ENCODE assay signal across 27 mouse cellular contexts in the genomic region with DNA sequence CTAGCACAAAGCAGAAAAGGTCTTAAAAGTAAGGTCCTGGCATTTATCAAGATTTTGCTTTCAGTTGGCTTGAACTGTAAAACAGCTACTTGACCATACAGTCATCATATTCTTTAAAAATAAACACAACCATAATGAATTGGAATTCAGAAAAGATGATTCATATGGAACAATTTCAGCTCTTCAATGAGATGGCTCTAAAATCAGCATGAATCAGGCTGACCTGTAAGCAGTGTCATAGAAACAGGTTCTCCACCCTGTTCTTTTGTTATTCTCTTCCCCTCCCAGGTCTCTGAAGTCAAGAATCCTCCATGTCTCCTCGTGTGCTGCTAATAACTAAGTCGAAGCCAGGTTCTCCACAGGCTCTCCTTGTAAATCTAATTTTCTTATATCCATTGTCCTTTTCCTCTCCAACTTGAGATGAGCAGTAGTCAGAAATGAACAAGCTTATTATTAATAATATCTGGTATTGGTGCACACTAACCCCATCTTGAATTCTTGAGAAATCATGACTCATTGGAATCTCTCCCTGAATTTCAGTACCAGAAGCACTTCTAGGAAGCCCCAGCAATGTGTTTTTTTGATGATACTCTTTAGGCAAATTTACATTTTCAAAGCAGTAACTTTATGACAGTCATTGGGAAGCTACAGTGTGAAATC.
DNase-seq lines count a peak whose midpoint lies in the region; ATAC-seq and TF ChIP-seq lines count a peak whose summit lies in the region.
"Had no signal": no experiment of that assay in that cellular context is flagged by ENCODE, and none has a peak within 500 bp of the region (broad histone marks: within the 10 kb centered on the region; RNA-seq: fewer than 3 reads in every experiment).

No protein-coding gene starts in this region.

- WGBS in heart, embryonic 12.5 days = 66% methylated on average over 2 of the region's 2 CpGs

- no peak overlapping the region for H3ac ChIP-seq in C2C12 (ENCODE audit: control insufficient read depth, insufficient read length, low read depth)

- H3K27me3 ChIP-seq in C2C12 (ENCODE audit: control insufficient read depth, insufficient read depth, insufficient read length) = no peaks in the 10 kb centered on the region
- H3K27me3 ChIP-seq in heart, embryonic 12.5 days (replicated peaks) = no peaks in the 10 kb centered on the region
- H3K27me3 ChIP-seq: embryonic facial prominence, embryonic 13.5 days; hindbrain, embryonic 12.5 days; hindbrain, embryonic 15.5 days had no signal

- H3K27ac ChIP-seq in embryonic fibroblast, embryonic 13.5 days (ENCODE audit: insufficient read depth, low read length) = peak overlapping the region; percentile 86
- H3K27ac ChIP-seq in heart, embryonic 12.5 days (ENCODE audit: poor library complexity, severe bottlenecking) = no peak overlapping the region
- H3K27ac ChIP-seq: embryonic facial prominence, embryonic 10.5 days; embryonic facial prominence, embryonic 13.5 days; heart, adult 2 months; heart, embryonic 10.5 days; hindbrain, embryonic 12.5 days; hindbrain, embryonic 15.5 days had no signal

- H3K4me3 ChIP-seq in C2C12 (ENCODE audit: insufficient read depth, poor library complexity, severe bottlenecking) = no peak overlapping the region
- no peak overlapping the region for H3K4me3 ChIP-seq in embryonic fibroblast, embryonic 13.5 days (ENCODE audit: insufficient read depth, low read length)
- no peak overlapping the region for H3K4me3 ChIP-seq in heart, embryonic 12.5 days
- H3K4me3 ChIP-seq: embryonic facial prominence, embryonic 10.5 days; embryonic facial prominence, embryonic 13.5 days; heart, adult 2 months; heart, embryonic 10.5 days; hindbrain, embryonic 12.5 days; hindbrain, embryonic 15.5 days had no signal

- no peak for TF ChIP-seq POLR2A in embryonic fibroblast, embryonic 13.5 days (IDR thresholded peaks at IDR 0.05; ENCODE audit: low read depth, low read length)

- no peak for TF ChIP-seq CTCF in C2C12 (IDR thresholded peaks at IDR 0.05; ENCODE audit: control insufficient read depth, insufficient read depth, insufficient read length)
- no peak for TF ChIP-seq CTCF in embryonic fibroblast, embryonic 13.5 days (IDR thresholded peaks at IDR 0.05; ENCODE audit: borderline replicate concordance, insufficient read depth, low read length)

- H3K4me1 ChIP-seq in embryonic fibroblast, embryonic 13.5 days (ENCODE audit: control insufficient read depth, insufficient read depth, low read length) = peaks cover 7% of the 10 kb centered on the region
- H3K4me1 ChIP-seq in heart, embryonic 12.5 days (replicated peaks) = no peaks in the 10 kb centered on the region
- H3K4me1 ChIP-seq: embryonic facial prominence, embryonic 10.5 days; embryonic facial prominence, embryonic 13.5 days; heart, embryonic 10.5 days; hindbrain, embryonic 12.5 days; hindbrain, embryonic 15.5 days had no signal

- DNase-seq in 3134 (ENCODE audit: extremely low read depth, insufficient read length, low spot score) = peak; percentile 14
- DNase-seq in NIH3T3 (ENCODE audit: low read depth) = peak; percentile 63
- DNase-seq in layer of hippocampus, adult 18-20 months (ENCODE audit: low spot score in 2 of 2) = no peak
- no peak for DNase-seq in embryo, embryonic 10 days (ENCODE audit: low spot score)
- no peak for DNase-seq in frontal cortex, postnatal 14 days (ENCODE audit: low spot score in 2 of 2)
- DNase-seq: adrenal gland, postnatal 14 days; cerebellum, adult 11 months; cerebellum, adult 2 months; cerebellum, adult 9-11 months; cerebellum, postnatal 25 days; embryo, embryonic 11 days; forebrain, postnatal 0 days; gastrocnemius, postnatal 10 days; gastrocnemius, postnatal 36 days; heart, adult 2 months; kidney, adult 2 months had no signal

- H3K36me3 ChIP-seq in C2C12 (ENCODE audit: control insufficient read depth, insufficient read depth) = no peaks in the 10 kb centered on the region
- H3K36me3 ChIP-seq in heart, embryonic 12.5 days = no peaks in the 10 kb centered on the region
- H3K36me3 ChIP-seq: embryonic facial prominence, embryonic 10.5 days; embryonic facial prominence, embryonic 13.5 days; heart, embryonic 10.5 days; hindbrain, embryonic 12.5 days; hindbrain, embryonic 15.5 days had no signal

- no peaks in the 10 kb centered on the region for H3K79me2 ChIP-seq in C2C12 (ENCODE audit: control insufficient read depth, insufficient read depth)

- H3K9me3 ChIP-seq in heart, embryonic 12.5 days (replicated peaks) = no peaks in the 10 kb centered on the region
- H3K9me3 ChIP-seq: embryonic facial prominence, embryonic 10.5 days; embryonic facial prominence, embryonic 13.5 days; heart, embryonic 10.5 days; hindbrain, embryonic 12.5 days; hindbrain, embryonic 15.5 days had no signal

- no peak overlapping the region for H3K4me2 ChIP-seq in heart, embryonic 12.5 days
- H3K4me2 ChIP-seq: embryonic facial prominence, embryonic 13.5 days; hindbrain, embryonic 12.5 days; hindbrain, embryonic 15.5 days had no signal

- no peak for ATAC-seq in heart, embryonic 12.5 days (ENCODE audit: insufficient number of reproducible peaks, low FRiP score)
- ATAC-seq: CD4-positive, CD25-positive, alpha-beta regulatory T cell, adult 4 months; forebrain, embryonic 14.5 days; forebrain, postnatal 0 days; intestine, postnatal 0 days had no signal

- H3K79me3 ChIP-seq in C2C12 (ENCODE audit: low read depth) = no peaks in the 10 kb centered on the region

- H3K9ac ChIP-seq in heart, embryonic 12.5 days = no peak overlapping the region
- H3K9ac ChIP-seq: embryonic facial prominence, embryonic 13.5 days; forebrain, postnatal 0 days; hindbrain, embryonic 12.5 days; hindbrain, embryonic 15.5 days had no signal

TF ChIP-seq in C2C12, 6 proteins besides CTCF, POLR2A, EP300 and RAD21:
- no peak for TF ChIP-seq MYOG (IDR thresholded peaks at IDR 0.05; ENCODE audit: control insufficient read depth, extremely low read depth, insufficient read length)
- TF ChIP-seq MYOD1 (IDR thresholded peaks at IDR 0.05; ENCODE audit: control insufficient read depth, insufficient read length, low read depth) = no peak
- TF ChIP-seq MAX (IDR thresholded peaks at IDR 0.05) = no peak
- TF ChIP-seq CEBPB (IDR thresholded peaks at IDR 0.05; ENCODE audit: low read depth) = peak; percentile 49
- peak; percentile 14 for TF ChIP-seq FOSL1 (IDR thresholded peaks at IDR 0.05; ENCODE audit: insufficient read depth, low read length, poor library complexity, severe bottlenecking)
- no peak for TF ChIP-seq USF1 (IDR thresholded peaks at IDR 0.05; ENCODE audit: low read depth)

Comparison
In these comparisons a context has a peak if more than half of its experiments do, and no peak if none do; other contexts are left out.
1. DNase-seq: peak in 3134 (single experiment) and NIH3T3 (single experiment); none in layer of hippocampus, adult 18-20 months (0 of 2), embryo, embryonic 10 days (single experiment) and frontal cortex, postnatal 14 days (0 of 2).